Mouse (Mus musculus) MEL (cell line): ENCODE measurements around the gene Pusl1.

Experiments used
- CHD2 ChIP-seq: IDR thresholded peaks from 2 replicates; pipeline ENCODE4 v1.6.1; 2011; ENCODE audit warnings: low read length, improper control_type of control experiment
- CTCF ChIP-seq, 3 experiments: IDR thresholded peaks in 2 of 3; conservative IDR thresholded peaks in 1 of 3; 2 replicates each; pipeline ENCODE4 v1.5.1; 2011 to 2012; ENCODE audit warnings: low read length in 3 of 3, low read depth in 2 of 3, mild to moderate bottlenecking in 2 of 3, improper control_type of control experiment in 1 of 3, inconsistent platforms in 1 of 3, mixed read lengths in 1 of 3, moderate library complexity in 1 of 3; ENCODE audit not compliant: control insufficient read depth in 1 of 3, insufficient read depth in 1 of 3, poor library complexity in 1 of 3, severe bottlenecking in 1 of 3
- JUND ChIP-seq: IDR thresholded peaks from 2 replicates; pipeline ENCODE4 v1.6.1; 2011; ENCODE audit warnings: low read depth, mild to moderate bottlenecking, improper control_type of control experiment, low read length
- MEF2A ChIP-seq: IDR thresholded peaks from 2 replicates; pipeline ENCODE4 v1.6.1; 2014; ENCODE audit warnings: low read depth, mild to moderate bottlenecking, inconsistent platforms, low read length, improper control_type of control experiment; ENCODE audit not compliant: poor library complexity, insufficient replicate concordance, severe bottlenecking; ENCODE audit errors: extremely low read depth
- POLR2A ChIP-seq, 2 experiments: IDR thresholded peaks; 2 replicates each; pipeline ENCODE4 v1.6.1; 2011 to 2012; ENCODE audit warnings: low read length in 2 of 2, mild to moderate bottlenecking in 2 of 2, control low read depth in 1 of 2, improper control_type of control experiment in 1 of 2, low read depth in 1 of 2, moderate library complexity in 1 of 2; ENCODE audit not compliant: control insufficient read depth in 1 of 2, insufficient read depth in 1 of 2, poor library complexity in 1 of 2
- POLR2AphosphoS2 ChIP-seq: IDR thresholded peaks from 2 replicates; pipeline ENCODE4 v1.6.1; 2011; ENCODE audit warnings: low read length, improper control_type of control experiment
- RCOR1 ChIP-seq: IDR thresholded peaks from 2 replicates; pipeline ENCODE4 v1.6.1; 2012; ENCODE audit warnings: low read depth, mild to moderate bottlenecking, inconsistent platforms, low read length, improper control_type of control experiment
- SMC3 ChIP-seq: IDR thresholded peaks from 2 replicates; pipeline ENCODE4 v1.6.1; 2011; ENCODE audit warnings: low read depth, low read length, improper control_type of control experiment

DNA sequence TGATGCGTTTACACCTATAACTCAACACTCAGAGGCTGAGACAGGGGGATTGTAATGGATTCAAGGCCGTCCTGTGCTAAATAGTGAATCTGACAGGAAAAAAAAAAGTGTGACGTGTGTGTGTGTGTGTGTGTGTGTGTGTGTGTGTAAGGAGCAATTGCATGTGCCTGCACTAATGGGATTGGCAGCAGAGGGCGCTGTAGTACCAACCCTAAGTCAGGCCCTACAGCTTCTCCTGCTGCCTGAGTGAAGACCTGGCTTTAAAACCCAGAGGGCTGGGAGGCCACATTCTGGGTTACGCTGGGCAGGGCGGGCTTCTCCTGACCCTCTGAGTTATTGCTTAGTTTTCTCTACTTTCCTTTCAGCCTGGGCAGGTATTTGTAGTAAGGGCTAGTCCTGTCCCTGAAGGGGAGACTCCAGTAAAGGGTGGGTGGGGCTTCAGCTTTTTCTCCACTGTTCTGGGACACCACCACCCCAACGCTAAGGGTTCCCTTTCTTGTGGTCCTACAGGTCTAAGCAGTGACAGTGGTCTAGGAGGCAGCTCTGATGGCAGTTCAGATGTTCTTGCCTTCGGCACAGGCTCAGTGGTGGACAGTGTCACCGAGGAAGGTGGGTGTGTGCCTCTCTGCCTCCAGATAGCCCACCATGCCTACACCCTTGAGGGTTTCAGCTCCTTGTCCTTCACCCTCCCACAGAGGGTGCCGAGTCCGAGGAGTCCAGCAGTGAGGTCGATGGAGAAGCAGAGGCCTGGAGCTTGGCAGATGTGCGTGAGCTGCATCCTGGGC, 12.9 kb upstream of the Pusl1 start:
- no peak for TF ChIP-seq POLR2A (IDR thresholded peaks at IDR 0.05; ENCODE audit: control insufficient read depth in 1 of 2, insufficient read depth in 1 of 2, low read depth in 1 of 2, low read length in 2 of 2, poor library complexity in 1 of 2)
- no peak for TF ChIP-seq CHD2
- peak; percentile 30; the same call in 1 of the 2 replicates for TF ChIP-seq SMC3
- TF ChIP-seq MEF2A = no peak
- no peak for TF ChIP-seq JUND
- no peak for TF ChIP-seq RCOR1
- TF ChIP-seq CTCF (IDR thresholded peaks at IDR 0.05 in 2 of 3, conservative IDR thresholded peaks at IDR 0.05 in 1 of 3; ENCODE audit: control insufficient read depth in 1 of 3, insufficient read depth in 1 of 3, low read depth in 2 of 3, low read length in 3 of 3, poor library complexity in 1 of 3, severe bottlenecking in 1 of 3) = peak; percentile 28 to 71 (median 53); a peak in 5 of 6 replicates
- no peak for TF ChIP-seq POLR2AphosphoS2
